Mouse (Mus musculus) midbrain, embryonic 14.5 days (tissue): Measurements from ENCODE around the gene Sort1. TPM values are rescaled to one million over a fixed set of nuclear protein-coding genes. Genes with fewer than 3 reads are reported as not detected.

Experiments
- ATAC-seq: fragments of 200-750 bp; cut with Nextera tagmentation; 2 replicates; pipeline ENCODE4 v1.8.0; 2017; ENCODE audit warnings: moderate number of reproducible peaks, moderate library complexity; ENCODE audit not compliant: low FRiP score, low TSS enrichment
- DNase-seq: peaks from one replicate; pipeline ENCODE4 v3.0.0-alpha.2; 2015
- H3K27ac ChIP-seq: fragments of 300-500 bp; sonication (generic); replicated peaks from 2 replicates; pipeline ENCODE4 v1.5.1; 2014; ENCODE audit warnings: mild to moderate bottlenecking, low read depth, low read length, moderate library complexity
- H3K27me3 ChIP-seq: fragments of 300-500 bp; sonication (generic); 2 replicates; pipeline ENCODE4 v1.6.1; 2014; ENCODE audit warnings: low read length, control low read depth, mixed read lengths; ENCODE audit not compliant: control insufficient read depth, insufficient read depth
- H3K36me3 ChIP-seq: fragments of 300-500 bp; sonication (generic); 2 replicates; pipeline ENCODE4 v1.6.1; 2014; ENCODE audit warnings: low read length, control low read depth; ENCODE audit not compliant: control insufficient read depth, insufficient read depth
- H3K4me1 ChIP-seq: fragments of 300-500 bp; sonication (generic); 2 replicates; pipeline ENCODE4 v1.6.1; 2014; ENCODE audit warnings: mild to moderate bottlenecking, antibody characterized with exemption, low read length, control low read depth; ENCODE audit not compliant: control insufficient read depth, insufficient read depth
- H3K4me2 ChIP-seq: fragments of 300-500 bp; sonication (generic); 2 replicates; pipeline ENCODE4 v1.6.1; 2014; ENCODE audit warnings: mild to moderate bottlenecking, low read length, moderate library complexity
- H3K4me3 ChIP-seq: fragments of 300-500 bp; sonication (generic); replicated peaks from 2 replicates; pipeline ENCODE4 v1.5.1; 2014; ENCODE audit warnings: low read depth, low read length
- H3K9ac ChIP-seq: fragments of 300-500 bp; sonication (generic); replicated peaks from 2 replicates; pipeline ENCODE4 v1.6.1; 2014; ENCODE audit warnings: mild to moderate bottlenecking, low read length, moderate library complexity
- H3K9me3 ChIP-seq: fragments of 300-500 bp; sonication (generic); 2 replicates; pipeline ENCODE4 v1.6.1; 2016; ENCODE audit warnings: low read length, control low read depth, mixed read lengths; ENCODE audit not compliant: control insufficient read depth
- WGBS: fragments of 180-500 bp; shearing (Covaris S2); extraction: QIAGEN DNeasy Blood & Tissue Kit; methylation state at CpG from one replicate; pipeline ENCODE4 v1.1.7; 2014; 5-methylcytosine and 5-hydroxymethylcytosine counted together
- polyA plus RNA-seq: library from polyadenylated mRNA; unstranded; fragments of >200 nt; fragmentation: Nextera tagmentation; extraction: Ambion mirVana; gene quantifications from 2 replicates; pipeline ENCODE4 v1.2.1, GENCODE M21; 2014

Sort1 gene
- polyA plus RNA-seq, 1 experiment from 2014 or later = 28.6 TPM

GRCm38 (mm10) chr3:108409656-108410358 lies 125.9 kb downstream of the Sort1 start:
- Histone ChIP-seq H3K4me1 (peaks cover 56% of the 10 kb centered on the region), H3K4me2 (peak overlapping the region; percentile 78), H3K9ac (peak overlapping the region; percentile 75), H3K36me3 (peaks cover 61% of the 10 kb centered on the region), H3K4me3 (peak overlapping the region; percentile 38), H3K27me3 (no peaks in the 10 kb centered on the region), H3K9me3 (peaks cover 9% of the 10 kb centered on the region), H3K27ac (peak overlapping the region; percentile 97)
- DNase-seq (peak; percentile 48), ATAC-seq (no peak)
- WGBS = 6% methylated on average over 8 of the region's 8 CpGs

GRCm38 (mm10) chr3:108410359-108410714 lies 126.5 kb downstream of the Sort1 start:
- H3K4me2 ChIP-seq = peak overlapping the region; percentile 78
- H3K36me3 ChIP-seq = peaks cover 56% of the 10 kb centered on the region
- H3K27ac ChIP-seq = peak overlapping the region; percentile 97
- ATAC-seq = peak; percentile 29; the same call in 1 of the 2 replicates
- H3K9me3 ChIP-seq = peaks cover 9% of the 10 kb centered on the region
- WGBS = 4% methylated on average over 5 of the region's 5 CpGs
- no peaks in the 10 kb centered on the region for H3K27me3 ChIP-seq
- H3K4me3 ChIP-seq = peak overlapping the region; percentile 38
- H3K4me1 ChIP-seq = peaks cover 56% of the 10 kb centered on the region
- DNase-seq = peak; percentile 65
- H3K9ac ChIP-seq = peak overlapping the region; percentile 75

Other genes with a start within 250 kb of the Sort1 start
- 16.0 and 17.5 TPM in 2 replicates for gene Gstm4, start 239.2 kb upstream of the Sort1 start, polyA plus RNA-seq
- 45.9 and 53.3 TPM in 2 replicates for gene Ampd2, start 197.4 kb upstream of the Sort1 start, polyA plus RNA-seq
- 0.13 and 0.30 TPM in 2 replicates for gene Gnat2, start 191.3 kb upstream of the Sort1 start, polyA plus RNA-seq
- gene Gnai3, start 137.9 kb upstream of the Sort1 start, polyA plus RNA-seq = 107 and 150 TPM in 2 replicates
- 1.4 and 2.6 TPM in 2 replicates for gene Gpr61, start 129.2 kb upstream of the Sort1 start, polyA plus RNA-seq
- gene Amigo1, start 97.7 kb upstream of the Sort1 start, polyA plus RNA-seq = 10.2 and 10.3 TPM in 2 replicates
- gene Cyb561d1, start 82.9 kb upstream of the Sort1 start, polyA plus RNA-seq = 2.7 and 4.3 TPM in 2 replicates
- 26.5 and 27.9 TPM in 2 replicates for gene Atxn7l2, start 73.1 kb upstream of the Sort1 start, polyA plus RNA-seq
- 0.42 and 0.43 TPM in 2 replicates for gene Sypl2, start 57.4 kb upstream of the Sort1 start, polyA plus RNA-seq
- 249 and 256 TPM in 2 replicates for gene Psma5, start 27.2 kb upstream of the Sort1 start, polyA plus RNA-seq
- not detected in 2 replicates for gene Mybphl, start 80.8 kb downstream of the Sort1 start, polyA plus RNA-seq
- 7.4 and 12.4 TPM in 2 replicates for gene Psrc1, start 99.8 kb downstream of the Sort1 start, polyA plus RNA-seq
- 49.5 and 59.4 TPM in 2 replicates for gene Celsr2, start 131.5 kb downstream of the Sort1 start, polyA plus RNA-seq
- gene Sars, start 161.1 kb downstream of the Sort1 start, polyA plus RNA-seq = 205 and 217 TPM in 2 replicates